ENCODE assay signal across 8 mouse cellular contexts in the genomic region with DNA sequence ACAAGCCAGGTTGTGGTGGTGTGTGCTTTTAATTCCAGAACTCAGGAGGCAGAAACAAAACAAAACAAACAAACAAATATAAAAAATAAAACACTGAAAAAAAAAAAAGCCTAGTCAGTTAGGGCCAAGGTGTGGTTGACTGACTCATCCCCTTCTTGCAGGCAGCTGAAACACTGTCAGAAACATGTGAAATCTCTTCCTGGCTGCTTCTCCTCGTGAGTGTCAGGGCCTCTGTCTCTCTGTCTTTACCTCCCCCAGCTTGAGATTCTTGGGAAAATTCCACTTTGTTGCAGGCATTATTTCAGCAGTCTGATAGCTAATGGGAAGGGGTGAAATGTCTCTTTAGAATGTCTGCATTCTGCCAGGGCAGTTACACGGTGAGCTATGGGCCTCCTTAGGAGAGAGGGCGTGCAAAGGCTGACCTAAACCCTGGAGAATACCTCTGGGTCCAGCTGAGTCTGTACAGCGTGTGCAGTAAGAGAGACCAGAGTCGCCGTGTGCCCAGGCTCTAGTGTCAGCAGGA. TPM values are rescaled to one million over a fixed set of nuclear protein-coding genes. Genes with fewer than 3 reads are reported as not detected.
DNase-seq lines count a peak whose midpoint lies in the region; ATAC-seq and TF ChIP-seq lines count a peak whose summit lies in the region.

No protein-coding gene starts in this region.

- no peak for TF ChIP-seq CTCF in stomach, postnatal 0 days (IDR thresholded peaks at IDR 0.05; ENCODE audit: low read depth)

- no peak for TF ChIP-seq EP300 in stomach, postnatal 0 days (optimal IDR thresholded peaks at IDR 0.05)

- H3K4me3 ChIP-seq in erythroblast, embryonic 14.5 days (replicated peaks) = peak overlapping the region; percentile 25
- peak overlapping the region; percentile 41 for H3K4me3 ChIP-seq in limb, embryonic 13.5 days
- H3K4me3 ChIP-seq in stomach, postnatal 0 days (ENCODE audit: low read depth, low read length) = peak overlapping the region; percentile 29; the same call in 1 of the 2 replicates

- ATAC-seq in erythroblast, adult 5-6 weeks (replicated peaks; ENCODE audit: low FRiP score, poor library complexity, severe bottlenecking) = no peak
- ATAC-seq in limb, embryonic 13.5 days (ENCODE audit: low FRiP score, low read depth) = no peak
- ATAC-seq in stomach, postnatal 0 days (ENCODE audit: low FRiP score, low TSS enrichment) = no peak

- no peaks in the 10 kb centered on the region for H3K27me3 ChIP-seq in erythroblast, embryonic 14.5 days (ENCODE audit: control insufficient read depth)
- H3K27me3 ChIP-seq in limb, embryonic 13.5 days = no peaks in the 10 kb centered on the region
- no peaks in the 10 kb centered on the region for H3K27me3 ChIP-seq in stomach, postnatal 0 days (ENCODE audit: control insufficient read depth, insufficient read depth, low read length)

- 8% methylated on average over 6 of the region's 6 CpGs for WGBS in limb, embryonic 13.5 days
- WGBS in stomach, postnatal 0 days = 8% methylated on average over 6 of the region's 6 CpGs

- H3K27ac ChIP-seq in limb, embryonic 13.5 days = peak overlapping the region; percentile 92
- peak overlapping the region; percentile 92 for H3K27ac ChIP-seq in stomach, postnatal 0 days (replicated peaks)

- peak; percentile 20 for DNase-seq in thymus, postnatal 25 days
- DNase-seq in thymus, postnatal 0 days (ENCODE audit: low spot score) = no peak
- DNase-seq in stomach, postnatal 0 days (ENCODE audit: low spot score) = no peak
- no peak for DNase-seq in embryo, embryonic 10.5 days (ENCODE audit: low spot score)
- no peak for DNase-seq in right cerebral cortex, postnatal 25 days

- peak overlapping the region; percentile 76 for H3K9ac ChIP-seq in limb, embryonic 13.5 days
- H3K9ac ChIP-seq in stomach, postnatal 0 days (ENCODE audit: low read length) = peak overlapping the region; percentile 59

- peak overlapping the region; percentile 69 for H3K4me2 ChIP-seq in limb, embryonic 13.5 days (replicated peaks)
- H3K4me2 ChIP-seq in stomach, postnatal 0 days (replicated peaks; ENCODE audit: low read depth) = peak overlapping the region; percentile 58

- peaks cover 32% of the 10 kb centered on the region for H3K36me3 ChIP-seq in erythroblast, embryonic 14.5 days (ENCODE audit: control insufficient read depth)
- peaks cover 20% of the 10 kb centered on the region for H3K36me3 ChIP-seq in limb, embryonic 13.5 days
- H3K36me3 ChIP-seq in stomach, postnatal 0 days (ENCODE audit: control insufficient read depth, insufficient read depth, low read length) = no peaks in the 10 kb centered on the region; the same call in 1 of the 2 replicates

- peaks cover 44% of the 10 kb centered on the region for H3K4me1 ChIP-seq in erythroblast, embryonic 14.5 days (ENCODE audit: control insufficient read depth)
- H3K4me1 ChIP-seq in limb, embryonic 13.5 days = peaks cover 30% of the 10 kb centered on the region
- peaks cover 8% of the 10 kb centered on the region; the same call in 1 of the 2 replicates for H3K4me1 ChIP-seq in stomach, postnatal 0 days (replicated peaks; ENCODE audit: control insufficient read depth, insufficient read depth)

- H3K9me3 ChIP-seq in erythroblast, embryonic 14.5 days (ENCODE audit: control insufficient read depth, low read length) = no peaks in the 10 kb centered on the region
- H3K9me3 ChIP-seq in limb, embryonic 13.5 days = no peaks in the 10 kb centered on the region
- H3K9me3 ChIP-seq in stomach, postnatal 0 days (ENCODE audit: control insufficient read depth, low read length) = no peaks in the 10 kb centered on the region

RNA-seq across cellular contexts. Expression of a gene that starts 2.8 kb away (rescaled TPM):
- 2.3 and 2.8 TPM in 2 replicates for polyA plus RNA-seq in erythroblast, embryonic 14.5 days (2012)
- 49.6 and 78.4 TPM in 2 replicates for total RNA-seq in erythroblast, adult 5-6 weeks (2015; ENCODE audit: low replicate concordance)
- total RNA-seq in erythroblast, adult 5-6 weeks (2017; ENCODE audit: low replicate concordance) = 197 and 283 TPM in 2 replicates
- polyA plus RNA-seq in thymus, postnatal 0 days (2015; fragmentation: Nextera tagmentation; extraction: Ambion mirVana) = 148 and 156 TPM in 2 replicates
- polyA plus RNA-seq in limb, embryonic 13.5 days (2015; fragmentation: Nextera tagmentation; extraction: Ambion mirVana) = 400 and 416 TPM in 2 replicates
- 108 and 110 TPM in 2 replicates for polyA plus RNA-seq in stomach, postnatal 0 days (2015; fragmentation: Nextera tagmentation; extraction: Ambion mirVana)

RNA-seq across cellular contexts. Expression of a gene that starts 3.1 kb away (rescaled TPM):
- 0.31 and 0.64 TPM in 2 replicates for polyA plus RNA-seq in erythroblast, embryonic 14.5 days (2012)
- total RNA-seq in erythroblast, adult 5-6 weeks (2015; ENCODE audit: low replicate concordance) = 1.5 and 2.1 TPM in 2 replicates
- 1.1 TPM in 2 replicates for total RNA-seq in erythroblast, adult 5-6 weeks (2017; ENCODE audit: low replicate concordance)
- 12.4 and 13.7 TPM in 2 replicates for polyA plus RNA-seq in thymus, postnatal 0 days (2015; fragmentation: Nextera tagmentation; extraction: Ambion mirVana)
- 15.2 and 15.7 TPM in 2 replicates for polyA plus RNA-seq in limb, embryonic 13.5 days (2015; fragmentation: Nextera tagmentation; extraction: Ambion mirVana)
- 6.3 and 6.7 TPM in 2 replicates for polyA plus RNA-seq in stomach, postnatal 0 days (2015; fragmentation: Nextera tagmentation; extraction: Ambion mirVana)

RNA-seq across cellular contexts. Expression of a gene that starts 25.1 kb away (rescaled TPM):
- polyA plus RNA-seq in erythroblast, embryonic 14.5 days (2012) = 0.22 and 0.41 TPM in 2 replicates
- total RNA-seq in erythroblast, adult 5-6 weeks (2015; ENCODE audit: low replicate concordance) = 1.7 and 4.8 TPM in 2 replicates
- 1.8 and 4.9 TPM in 2 replicates for total RNA-seq in erythroblast, adult 5-6 weeks (2017; ENCODE audit: low replicate concordance)
- polyA plus RNA-seq in thymus, postnatal 0 days (2015; fragmentation: Nextera tagmentation; extraction: Ambion mirVana) = 24.6 and 25.7 TPM in 2 replicates
- polyA plus RNA-seq in limb, embryonic 13.5 days (2015; fragmentation: Nextera tagmentation; extraction: Ambion mirVana) = 39.4 and 39.7 TPM in 2 replicates
- 11.4 and 12.2 TPM in 2 replicates for polyA plus RNA-seq in stomach, postnatal 0 days (2015; fragmentation: Nextera tagmentation; extraction: Ambion mirVana)

RNA-seq across cellular contexts. Expression of a gene that starts 25.3 kb away (rescaled TPM):
- 0.30 and 0.42 TPM in 2 replicates for polyA plus RNA-seq in erythroblast, embryonic 14.5 days (2012)
- total RNA-seq in erythroblast, adult 5-6 weeks (2015; ENCODE audit: low replicate concordance) = 10.2 and 13.8 TPM in 2 replicates
- total RNA-seq in erythroblast, adult 5-6 weeks (2017; ENCODE audit: low replicate concordance) = 6.7 and 7.7 TPM in 2 replicates
- 31.9 and 33.2 TPM in 2 replicates for polyA plus RNA-seq in thymus, postnatal 0 days (2015; fragmentation: Nextera tagmentation; extraction: Ambion mirVana)
- 15.9 and 19.3 TPM in 2 replicates for polyA plus RNA-seq in limb, embryonic 13.5 days (2015; fragmentation: Nextera tagmentation; extraction: Ambion mirVana)
- polyA plus RNA-seq in stomach, postnatal 0 days (2015; fragmentation: Nextera tagmentation; extraction: Ambion mirVana) = 15.7 and 16.7 TPM in 2 replicates

RNA-seq across cellular contexts. Expression of a gene that starts 31.7 kb away (rescaled TPM):
- 0.11 and 0.12 TPM in 2 replicates for polyA plus RNA-seq in erythroblast, embryonic 14.5 days (2012)
- not detected in 2 replicates for total RNA-seq in erythroblast, adult 5-6 weeks (2015; ENCODE audit: low replicate concordance)
- not detected in 2 replicates for total RNA-seq in erythroblast, adult 5-6 weeks (2017; ENCODE audit: low replicate concordance)
- polyA plus RNA-seq in thymus, postnatal 0 days (2015; fragmentation: Nextera tagmentation; extraction: Ambion mirVana) = 1.2 and 2.2 TPM in 2 replicates
- polyA plus RNA-seq in limb, embryonic 13.5 days (2015; fragmentation: Nextera tagmentation; extraction: Ambion mirVana) = 4.2 and 4.7 TPM in 2 replicates
- polyA plus RNA-seq in stomach, postnatal 0 days (2015; fragmentation: Nextera tagmentation; extraction: Ambion mirVana) = 0.51 and 0.61 TPM in 2 replicates

Comparison
In these comparisons a context has a peak if more than half of its experiments do, and no peak if none do; other contexts are left out.
1. RNA of a gene that starts 2.8 kb away (polyA plus RNA-seq): 400 to 416 TPM in limb, embryonic 13.5 days, 148 to 156 TPM in thymus, postnatal 0 days and 108 to 110 TPM in stomach, postnatal 0 days; 2.3 to 2.8 TPM in erythroblast, embryonic 14.5 days; every median in the first group is over 10 times any median in the second.
2. Peak in every context shown above with its lines, with median percentiles within 50 percentile points of each other: H3K4me3 ChIP-seq.